Mouse (Mus musculus) heart, embryonic 10.5 days (tissue): ENCODE measurements around the gene Schip1. TPM values are rescaled to one million over a fixed set of nuclear protein-coding genes. Genes with fewer than 3 reads are reported as not detected.

Experiments used
- DNase-seq: peaks from one replicate; pipeline ENCODE4 v3.0.0-alpha.2; 2017; ENCODE audit warnings: low spot score
- H3K27ac ChIP-seq: fragments of 300-500 bp; sonication (generic); 2 replicates; pipeline ENCODE4 v1.5.1; 2016; ENCODE audit warnings: mild to moderate bottlenecking
- H3K27me3 ChIP-seq: fragments of 300-500 bp; sonication (generic); 2 replicates; pipeline ENCODE4 v1.6.1; 2016; ENCODE audit warnings: mild to moderate bottlenecking; ENCODE audit not compliant: poor library complexity, insufficient read depth, severe bottlenecking
- H3K36me3 ChIP-seq: fragments of 300-500 bp; sonication (generic); 2 replicates; pipeline ENCODE4 v1.6.1; 2016; ENCODE audit warnings: mild to moderate bottlenecking, moderate library complexity
- H3K4me1 ChIP-seq: fragments of 300-500 bp; sonication (generic); 2 replicates; pipeline ENCODE4 v1.6.1; 2016; ENCODE audit warnings: mild to moderate bottlenecking
- H3K4me3 ChIP-seq: fragments of 300-500 bp; sonication (generic); 2 replicates; pipeline ENCODE4 v1.5.1; 2016; ENCODE audit warnings: mild to moderate bottlenecking, moderate library complexity
- H3K9me3 ChIP-seq: fragments of 300-500 bp; sonication (generic); 2 replicates; pipeline ENCODE4 v1.6.1; 2016; ENCODE audit warnings: mild to moderate bottlenecking, moderate library complexity
- WGBS: fragments of 180-500 bp; shearing (Covaris S2); methylation state at CpG from one replicate; pipeline ENCODE4 v1.1.7; 2016; 5-methylcytosine and 5-hydroxymethylcytosine counted together
- polyA plus RNA-seq: library from polyadenylated mRNA; unstranded; fragments of >200 nt; fragmentation: Nextera tagmentation; extraction: Ambion mirVana; gene quantifications from 2 replicates; pipeline ENCODE4 v1.2.1, GENCODE M21; 2016

Schip1 gene
- polyA plus RNA-seq, 1 experiment from 2014 or later: 71.0 TPM

DNA sequence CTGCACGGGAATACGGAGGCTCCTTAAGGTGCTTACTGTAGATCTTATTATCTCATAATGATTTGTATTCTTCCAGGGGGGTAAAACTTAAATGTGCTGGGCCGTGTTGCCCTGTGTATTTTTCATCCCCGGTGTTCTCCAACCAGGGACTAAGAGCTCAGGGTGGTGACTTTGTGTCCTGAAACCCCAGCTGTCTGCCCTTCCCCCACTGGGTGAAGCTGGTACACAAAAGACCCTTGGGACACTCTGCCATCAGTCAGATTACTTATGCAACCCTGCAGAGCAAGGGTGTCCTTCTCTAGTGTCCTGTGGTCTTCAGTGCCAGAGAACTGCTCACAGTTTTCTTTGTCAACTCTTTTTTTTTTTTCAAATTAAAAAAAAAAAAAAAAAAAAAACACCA lies 520.6 kb downstream of the Schip1 start:
- no peak for DNase-seq
- 0 out of 2 replicates have a peak overlapping the region, but pooled peaks have one; percentile 91 for H3K27ac ChIP-seq
- H3K4me3 ChIP-seq: peak overlapping the region; percentile 18; the same call in 1 of the 2 replicates
- WGBS: 69% methylated on average over 4 of the region's 4 CpGs
- no peaks in the 10 kb centered on the region for H3K9me3 ChIP-seq
- peaks cover 87% of the 10 kb centered on the region for H3K4me1 ChIP-seq
- H3K27me3 ChIP-seq: no peaks in the 10 kb centered on the region
- no peaks in the 10 kb centered on the region for H3K36me3 ChIP-seq

DNA sequence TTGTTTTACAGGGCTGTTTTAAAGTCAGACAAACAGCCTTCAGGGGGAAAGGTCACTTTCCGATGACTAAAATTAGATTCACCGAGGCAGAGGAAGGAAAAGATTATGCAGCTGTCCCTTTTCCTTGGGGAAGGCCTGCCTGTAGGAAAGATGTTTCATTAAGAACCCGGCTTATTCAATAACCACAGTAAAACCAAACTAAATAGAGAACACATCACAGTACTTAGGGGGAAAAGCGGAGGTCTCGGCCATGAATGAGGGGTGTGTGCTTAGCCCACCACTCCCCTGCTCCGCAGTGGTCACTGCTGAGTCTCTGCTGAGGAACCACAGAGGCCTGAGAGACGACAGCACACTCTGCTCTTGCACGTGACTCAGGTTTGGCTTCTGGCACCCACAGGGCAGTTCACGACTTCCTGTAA lies 522.1 kb downstream of the Schip1 start:
- Histone ChIP-seq H3K36me3 (no peaks in the 10 kb centered on the region), H3K4me3 (no peak overlapping the region), H3K27ac (peak overlapping the region; percentile 78), H3K4me1 (peaks cover 92% of the 10 kb centered on the region), H3K27me3 (no peaks in the 10 kb centered on the region), H3K9me3 (no peaks in the 10 kb centered on the region)
- WGBS: 31% methylated on average over 9 of the region's 9 CpGs
- no peak for DNase-seq

DNA sequence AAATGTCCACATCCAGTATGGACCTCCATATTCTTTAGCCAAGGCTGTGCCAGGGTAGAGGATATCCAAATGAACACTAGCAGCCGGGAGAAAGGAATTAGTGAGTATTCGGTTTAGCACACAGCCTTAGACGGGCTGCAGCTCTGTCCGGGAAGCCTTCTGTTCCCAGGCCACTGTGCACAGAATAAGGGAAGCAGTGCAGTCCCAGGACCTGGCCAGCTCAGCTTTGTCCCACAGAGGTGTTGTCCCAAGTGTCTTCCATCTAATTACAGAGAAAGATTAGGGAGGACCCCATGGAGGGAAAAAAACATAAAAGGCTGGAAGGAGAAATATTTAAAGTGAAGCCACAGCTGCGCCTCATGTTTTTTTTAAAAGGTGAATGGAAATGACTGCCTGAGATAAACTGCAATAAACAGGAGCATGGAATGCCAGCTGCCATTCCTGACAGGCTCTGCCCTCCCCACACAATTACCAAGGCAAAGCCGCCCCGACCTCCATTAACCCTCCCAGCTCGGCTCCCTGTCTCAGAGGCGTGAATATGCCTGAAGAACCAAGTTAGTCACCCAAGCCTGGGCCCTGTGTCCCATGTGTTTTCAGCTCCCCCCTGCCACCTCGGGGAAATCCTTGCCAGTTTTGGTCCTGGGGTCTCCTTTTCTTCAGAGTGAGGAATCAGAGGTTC lies 523.1 kb downstream of the Schip1 start:
- no peak overlapping the region for H3K4me3 ChIP-seq
- H3K4me1 ChIP-seq: peaks cover 92% of the 10 kb centered on the region
- peak overlapping the region; percentile 78; the same call in 1 of the 2 replicates for H3K27ac ChIP-seq
- 60% methylated on average over 10 of the region's 10 CpGs for WGBS
- H3K27me3 ChIP-seq: no peaks in the 10 kb centered on the region
- H3K9me3 ChIP-seq: no peaks in the 10 kb centered on the region
- DNase-seq: no peak
- no peaks in the 10 kb centered on the region for H3K36me3 ChIP-seq

DNA sequence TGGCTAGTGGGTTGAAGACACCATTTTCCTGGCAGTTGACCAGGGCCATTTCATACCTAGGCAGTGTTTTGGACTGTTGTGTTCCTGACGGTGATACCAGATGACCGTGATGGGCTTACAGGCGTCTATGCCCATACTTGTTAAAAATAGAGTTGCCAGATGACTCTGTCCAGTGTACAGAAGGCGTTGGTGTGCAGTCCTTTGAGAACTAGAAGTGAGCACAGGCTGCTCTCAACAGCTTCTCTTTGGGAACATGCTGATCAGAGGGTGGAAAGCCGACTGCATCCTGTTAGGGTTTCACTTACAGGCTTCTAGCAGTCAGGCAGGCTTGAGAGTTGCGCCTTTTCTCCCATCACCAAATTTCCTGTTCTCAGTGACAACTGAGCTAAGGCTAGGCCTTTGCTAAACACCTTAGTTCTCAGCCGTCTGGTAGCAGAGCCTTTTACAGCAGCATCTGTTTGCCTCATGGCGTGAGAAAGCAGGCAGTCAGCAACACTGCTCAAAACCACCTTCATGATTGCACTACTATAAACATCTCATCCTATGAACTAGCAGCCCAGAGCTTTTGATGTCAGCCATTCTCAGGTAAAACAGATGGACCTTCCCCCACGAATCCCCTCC lies 524.7 kb downstream of the Schip1 start:
- no peak for DNase-seq
- Histone ChIP-seq H3K4me1 (peaks cover 83% of the 10 kb centered on the region), H3K27me3 (no peaks in the 10 kb centered on the region), H3K36me3 (no peaks in the 10 kb centered on the region), H3K9me3 (no peaks in the 10 kb centered on the region), H3K27ac (peak overlapping the region; percentile 62), H3K4me3 (no peak overlapping the region)
- 55% methylated on average over 9 of the region's 9 CpGs for WGBS

DNA sequence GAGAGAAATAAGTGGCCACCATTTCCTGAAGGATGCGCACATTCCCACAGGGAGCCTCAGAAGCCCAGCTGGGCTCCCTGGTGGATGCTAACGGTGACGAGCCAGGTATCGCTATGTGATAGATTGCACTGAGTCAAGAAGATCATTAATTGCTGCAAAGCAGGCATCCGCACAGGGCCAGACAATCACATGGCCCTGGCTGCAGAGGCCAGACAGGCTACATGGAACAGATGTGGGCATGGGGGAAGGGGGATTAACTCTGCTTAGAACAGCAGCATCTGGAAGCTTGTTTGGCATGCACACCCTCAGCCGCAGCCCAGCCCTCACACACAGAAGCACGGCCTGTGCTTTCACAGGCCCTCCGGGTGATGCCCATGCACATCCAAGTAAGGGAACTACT lies 525.8 kb downstream of the Schip1 start:
- Histone ChIP-seq H3K4me3 (no peak overlapping the region), H3K27me3 (no peaks in the 10 kb centered on the region), H3K36me3 (no peaks in the 10 kb centered on the region), H3K4me1 (peaks cover 77% of the 10 kb centered on the region), H3K27ac (no peak overlapping the region), H3K9me3 (no peaks in the 10 kb centered on the region)
- WGBS: 74% methylated on average over 8 of the region's 8 CpGs
- DNase-seq: no peak

DNA sequence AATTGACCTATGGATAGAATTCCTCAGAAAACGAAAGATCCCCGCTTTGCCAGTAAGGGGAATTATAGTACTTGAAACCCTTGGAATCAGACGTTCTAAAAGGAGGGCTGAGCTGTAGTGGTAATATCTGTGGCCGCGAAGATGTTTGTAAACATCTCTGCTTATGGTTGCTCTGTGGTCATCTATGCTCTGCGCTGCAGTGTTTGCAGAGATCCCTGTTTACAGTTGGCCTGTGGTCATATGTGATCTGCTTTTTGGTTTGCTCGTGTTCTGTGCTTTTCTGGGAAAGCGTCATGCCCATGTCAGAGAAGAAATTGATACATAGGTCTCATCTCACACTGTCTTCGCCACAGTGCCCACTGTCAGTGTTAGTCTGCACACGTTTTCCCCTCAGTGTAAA lies 528.0 kb downstream of the Schip1 start:
- Histone ChIP-seq H3K27ac (no peak overlapping the region), H3K4me1 (peaks cover 57% of the 10 kb centered on the region)
- WGBS: 85% methylated on average over 10 of the region's 10 CpGs

DNA sequence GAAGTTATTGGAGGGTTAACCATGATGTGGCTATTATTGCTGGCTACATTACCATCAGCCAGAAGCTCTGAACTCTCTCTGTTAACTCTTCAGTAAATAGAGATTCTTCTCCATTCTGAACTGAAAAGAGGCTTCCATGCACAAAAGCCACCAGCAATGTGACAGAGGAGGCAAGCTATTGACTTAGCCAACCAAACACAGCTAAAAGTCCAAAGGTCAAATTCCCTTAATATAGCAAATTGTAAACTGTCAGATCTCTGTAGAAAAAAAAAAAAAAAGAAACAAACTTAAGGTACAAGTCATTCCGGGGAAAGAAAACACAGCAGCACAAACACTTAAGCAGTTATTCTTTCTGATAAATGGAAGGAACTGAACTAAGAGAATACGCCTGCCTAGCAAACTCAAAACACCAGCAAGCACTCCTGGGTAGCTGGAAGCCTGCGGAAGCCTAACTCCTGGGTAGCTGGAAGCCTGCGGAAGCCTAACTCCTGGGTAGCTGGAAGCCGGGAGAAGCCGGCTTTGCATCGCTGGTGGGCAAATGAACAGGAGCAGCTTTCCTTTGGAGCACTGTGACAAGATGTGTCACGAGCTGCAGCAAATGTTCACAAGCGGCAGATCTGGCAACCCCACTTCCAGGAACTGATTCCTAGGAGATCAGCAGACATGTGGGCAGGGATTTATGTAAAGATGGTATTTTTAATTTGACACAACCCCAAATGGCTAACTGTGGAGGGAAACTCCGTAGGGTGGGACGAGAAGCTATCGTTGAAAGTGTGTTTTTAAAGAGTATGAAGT lies 528.7 kb downstream of the Schip1 start:
- 81% methylated on average over 12 of the region's 12 CpGs for WGBS
- Histone ChIP-seq H3K9me3 (no peaks in the 10 kb centered on the region), H3K36me3 (peaks cover 6% of the 10 kb centered on the region; the same call in 1 of the 2 replicates), H3K27me3 (no peaks in the 10 kb centered on the region), H3K4me3 (no peak overlapping the region), H3K27ac (no peak overlapping the region), H3K4me1 (peaks cover 50% of the 10 kb centered on the region)
- no peak for DNase-seq

More for the DNA sequence above, 528.0 kb downstream of the Schip1 start:
- Histone ChIP-seq H3K9me3 (no peaks in the 10 kb centered on the region), H3K4me3 (no peak overlapping the region), H3K27me3 (no peaks in the 10 kb centered on the region), H3K36me3 (peaks cover 6% of the 10 kb centered on the region; the same call in 1 of the 2 replicates)
- no peak for DNase-seq

DNA sequence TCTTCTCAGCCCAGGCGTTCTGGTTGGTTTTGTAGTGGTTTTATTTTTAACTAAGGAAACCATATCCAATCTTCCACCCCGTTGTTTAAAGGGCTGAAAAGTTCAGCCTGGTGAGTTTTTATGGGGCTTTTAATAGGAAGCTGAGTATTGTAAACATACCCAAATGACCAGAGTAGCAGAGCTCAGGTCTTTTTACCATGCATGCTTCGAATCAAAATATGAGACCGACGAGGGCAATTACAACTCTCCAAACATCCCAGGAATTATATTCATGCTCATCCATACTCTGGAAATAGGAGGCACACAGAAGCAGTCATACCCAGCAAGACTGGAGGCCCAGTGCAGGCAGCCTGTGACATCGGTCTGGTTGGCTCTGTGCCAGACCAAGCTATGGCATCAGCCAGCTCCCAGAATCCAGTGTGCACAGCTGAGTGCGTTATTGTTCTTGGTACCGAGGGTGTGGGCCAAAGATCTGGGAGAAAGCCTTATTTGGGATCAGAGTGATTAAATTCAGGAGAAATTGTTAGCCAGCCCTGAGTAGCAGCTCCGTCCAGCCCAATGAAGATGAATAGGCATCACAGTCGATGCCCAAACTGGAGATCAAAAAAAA lies 530.8 kb downstream of the Schip1 start:
- H3K27ac ChIP-seq: no peak overlapping the region
- H3K4me1 ChIP-seq: peaks cover 37% of the 10 kb centered on the region
- H3K4me3 ChIP-seq: no peak overlapping the region

DNA sequence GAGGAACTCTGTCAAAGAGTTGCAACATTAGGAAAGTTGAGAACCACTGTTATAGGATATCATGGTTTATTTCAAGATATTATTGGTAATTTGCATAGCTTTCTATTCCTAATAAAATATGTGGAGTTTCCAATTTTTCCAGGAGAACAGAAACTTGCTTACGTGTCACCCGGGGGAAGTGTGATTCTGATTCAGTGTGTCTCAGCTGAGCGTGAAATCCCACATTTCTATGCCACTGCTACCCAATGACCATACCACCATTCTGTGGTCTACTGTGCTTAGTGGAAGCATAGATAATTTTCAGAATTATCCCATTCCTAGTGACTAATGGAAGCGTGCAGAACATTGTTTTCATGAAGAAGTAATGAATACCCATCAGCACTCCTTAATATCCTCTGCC lies 532.3 kb downstream of the Schip1 start:
- Histone ChIP-seq H3K36me3 (peaks cover 8% of the 10 kb centered on the region; the same call in 1 of the 2 replicates), H3K27me3 (no peaks in the 10 kb centered on the region), H3K27ac (no peak overlapping the region), H3K9me3 (no peaks in the 10 kb centered on the region), H3K4me3 (no peak overlapping the region), H3K4me1 (peaks cover 25% of the 10 kb centered on the region)
- no peak for DNase-seq
- WGBS: 94% methylated on average over 4 of the region's 4 CpGs

More for the DNA sequence above, 530.8 kb downstream of the Schip1 start:
- Histone ChIP-seq H3K9me3 (no peaks in the 10 kb centered on the region), H3K36me3 (peaks cover 8% of the 10 kb centered on the region; the same call in 1 of the 2 replicates), H3K27me3 (no peaks in the 10 kb centered on the region)
- WGBS: 80% methylated on average over 10 of the region's 10 CpGs
- DNase-seq: no peak

DNA sequence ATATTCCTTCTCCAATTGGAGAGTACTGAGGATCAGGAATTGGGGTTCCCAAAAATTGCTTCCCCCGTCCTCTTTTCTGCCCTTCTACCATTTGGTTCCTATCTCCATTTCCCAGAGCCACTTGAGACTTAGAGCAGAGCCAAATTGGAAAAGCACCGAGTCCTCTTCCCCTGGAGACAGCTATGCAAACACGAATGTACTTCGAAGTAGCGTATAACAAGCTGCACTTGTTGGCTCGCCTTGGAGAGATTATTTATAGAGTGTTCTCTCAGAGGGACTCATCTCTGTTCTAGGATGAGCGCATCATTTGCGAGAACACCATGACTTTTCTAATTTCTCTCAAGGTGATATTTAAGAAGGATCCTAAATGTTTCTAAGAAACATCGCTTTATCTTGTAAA lies 538.3 kb downstream of the Schip1 start:
- Histone ChIP-seq H3K27ac (no peak overlapping the region), H3K27me3 (no peaks in the 10 kb centered on the region), H3K4me1 (peaks cover 14% of the 10 kb centered on the region), H3K36me3 (peaks cover 13% of the 10 kb centered on the region), H3K9me3 (no peaks in the 10 kb centered on the region), H3K4me3 (no peak overlapping the region)
- WGBS: 75% methylated on average over 9 of the region's 9 CpGs
- no peak for DNase-seq

DNA sequence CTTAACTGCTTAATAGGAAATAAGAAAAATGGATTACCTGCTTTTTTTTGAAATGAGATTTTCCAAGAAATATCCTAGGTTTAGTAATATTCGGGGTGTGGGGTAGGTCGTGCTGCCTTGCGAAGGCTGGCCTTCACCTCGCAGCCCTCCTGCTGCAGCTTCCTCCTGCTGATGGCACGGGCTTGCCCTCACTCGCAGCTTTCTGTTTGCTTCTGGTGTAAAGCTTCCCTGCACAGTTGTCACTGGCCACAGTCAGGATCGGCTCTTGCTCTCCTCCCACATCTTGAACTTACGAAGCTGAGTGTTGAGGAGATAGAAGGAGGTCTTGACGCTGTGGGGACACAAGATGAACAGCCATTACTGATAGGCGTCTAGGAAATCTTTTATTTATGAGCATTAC lies 539.9 kb downstream of the Schip1 start:
- H3K27me3 ChIP-seq: no peaks in the 10 kb centered on the region
- no peak overlapping the region for H3K4me3 ChIP-seq
- DNase-seq: no peak
- peaks cover 23% of the 10 kb centered on the region for H3K4me1 ChIP-seq
- H3K36me3 ChIP-seq: peaks cover 10% of the 10 kb centered on the region
- H3K9me3 ChIP-seq: no peaks in the 10 kb centered on the region
- WGBS: 63% methylated on average over 10 of the region's 10 CpGs
- no peak overlapping the region for H3K27ac ChIP-seq

DNA sequence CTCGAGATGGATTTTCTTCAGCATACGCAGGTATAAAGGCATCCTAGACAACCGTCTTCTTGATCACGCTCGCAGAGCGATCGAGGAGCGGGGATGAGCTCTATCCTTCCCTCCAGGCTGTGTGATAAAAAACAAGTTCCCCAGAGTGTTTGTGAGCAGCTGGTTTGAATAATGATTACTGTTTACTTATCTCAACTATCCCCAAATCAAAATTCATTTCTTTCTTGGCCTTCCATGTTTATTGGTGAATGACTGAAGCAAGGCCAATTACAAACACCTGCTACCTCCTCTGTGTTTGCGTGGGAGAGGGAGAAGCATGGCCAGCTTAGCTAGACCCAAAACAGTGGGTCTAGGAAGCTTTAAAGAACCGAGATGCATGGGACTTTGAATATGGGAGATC lies 540.4 kb downstream of the Schip1 start:
- Histone ChIP-seq H3K36me3 (peaks cover 10% of the 10 kb centered on the region), H3K27ac (no peak overlapping the region), H3K4me3 (no peak overlapping the region), H3K4me1 (peaks cover 24% of the 10 kb centered on the region), H3K9me3 (no peaks in the 10 kb centered on the region), H3K27me3 (no peaks in the 10 kb centered on the region)
- no peak for DNase-seq
- WGBS: 85% methylated on average over 10 of the region's 10 CpGs
